Mouse (Mus musculus) small intestine, adult 2 months (tissue): ENCODE data around the gene Pink1.
A peak's percentile ranks its signal among the peaks of the same experiment; 100 is the strongest.

Experiments
- CTCF ChIP-seq: fragments of 200-500 bp; IDR thresholded peaks from 2 replicates; pipeline ENCODE4 v1.5.1; 2012; ENCODE audit warnings: low read depth, mild to moderate bottlenecking, control low read depth, inconsistent platforms, low read length, moderate library complexity, mixed read lengths; ENCODE audit not compliant: insufficient replicate concordance, insufficient read length; ENCODE audit errors: extremely low read depth
- POLR2A ChIP-seq: fragments of 200-500 bp; IDR thresholded peaks from 2 replicates; pipeline ENCODE4 v1.6.1; 2012; ENCODE audit warnings: low read depth, mild to moderate bottlenecking, control low read depth, inconsistent platforms, low read length, moderate library complexity

DNA sequence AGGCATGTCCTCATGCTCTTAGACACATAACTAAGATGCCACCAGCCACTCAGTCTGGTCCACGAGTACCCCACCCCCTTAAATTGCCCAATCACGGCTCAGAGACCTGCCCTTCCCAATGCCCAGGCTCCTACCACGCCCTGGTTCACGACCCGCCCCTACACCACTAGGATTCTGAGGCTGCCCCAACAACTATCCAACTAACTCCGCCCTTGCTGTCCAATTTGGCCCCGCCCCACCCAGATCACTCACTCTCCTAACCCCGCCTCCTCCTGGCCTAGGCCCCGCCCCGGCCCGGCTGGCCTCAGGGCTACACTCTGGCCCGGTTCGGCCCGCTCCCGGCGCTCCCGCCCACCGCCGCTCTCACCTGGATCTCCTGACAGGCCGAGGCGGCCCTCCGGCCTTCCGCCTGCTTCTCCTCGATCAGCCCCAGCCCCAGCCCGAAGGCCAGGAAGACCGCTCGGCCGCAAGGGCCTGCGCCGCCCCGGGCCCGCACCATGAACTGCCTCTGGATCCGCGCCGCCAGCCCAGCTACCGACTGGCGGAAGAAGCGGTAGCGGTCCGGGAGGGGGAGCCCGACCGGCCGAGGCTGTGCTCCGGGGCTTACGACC, 536 bp downstream of the Pink1 start:
- TF ChIP-seq CTCF (no peak), POLR2A (peak; percentile 47)
